Mouse (Mus musculus) CH12.LX (cell line): ENCODE measurements around the gene Zc3h10. TPM values are rescaled to one million over a fixed set of nuclear protein-coding genes. Genes with fewer than 3 reads are reported as not detected.

Source experiments
- DNase-seq: peaks from one replicate; pipeline ENCODE4 v3.0.0-alpha.2; 2013; ENCODE audit errors: extremely low read depth
- H3K27ac ChIP-seq: 2 replicates; pipeline ENCODE4 v1.5.1; 2012; ENCODE audit warnings: low read depth, mild to moderate bottlenecking, control low read depth, moderate library complexity; ENCODE audit not compliant: insufficient read depth
- H3K27me3 ChIP-seq: replicated peaks from 2 replicates; pipeline ENCODE3; 2012; ENCODE audit warnings: inconsistent platforms
- H3K36me3 ChIP-seq, 2 experiments: replicated peaks in 1 of 2; 2 replicates each; pipeline versions ENCODE3 to v1.6.1; 2012; ENCODE audit warnings: inconsistent platforms in 1 of 2, low read length in 1 of 2, mild to moderate bottlenecking in 1 of 2, mixed read lengths in 1 of 2, moderate library complexity in 1 of 2; ENCODE audit not compliant: control insufficient read depth in 1 of 2, insufficient read depth in 1 of 2
- H3K4me1 ChIP-seq, 2 experiments: 2 replicates each; pipeline ENCODE4 v1.6.1; 2012; ENCODE audit warnings: inconsistent platforms in 1 of 2, moderate library complexity in 1 of 2; ENCODE audit not compliant: insufficient read depth in 2 of 2, control insufficient read depth in 1 of 2
- H3K4me2 ChIP-seq: 2 replicates; pipeline ENCODE4 v1.6.1; 2012; ENCODE audit warnings: low read depth, mild to moderate bottlenecking, control low read depth; ENCODE audit not compliant: poor library complexity, insufficient read depth, severe bottlenecking
- H3K4me3 ChIP-seq, 3 experiments: fragments of 150-350 bp in 1 of 3; sonication (generic) in 1 of 3; replicated peaks in 1 of 3; 2 replicates each; pipeline versions ENCODE3 to v1.5.1; 2011 to 2012; ENCODE audit warnings: low read depth in 2 of 3, low read length in 2 of 3, mild to moderate bottlenecking in 2 of 3, moderate library complexity in 2 of 3, control low read depth in 1 of 3, improper control_type of control experiment in 1 of 3, inconsistent platforms in 1 of 3, mixed read lengths in 1 of 3; ENCODE audit not compliant: poor library complexity in 1 of 3
- H3K79me2 ChIP-seq: replicated peaks from 2 replicates; pipeline ENCODE4 v1.6.1; 2012; ENCODE audit warnings: mild to moderate bottlenecking, moderate library complexity; ENCODE audit not compliant: control insufficient read depth, poor library complexity, insufficient read depth, severe bottlenecking; ENCODE audit errors: extremely low read depth
- H3K9ac ChIP-seq: 2 replicates; pipeline ENCODE4 v1.6.1; 2012; ENCODE audit warnings: low read depth, mild to moderate bottlenecking, control low read depth, moderate library complexity; ENCODE audit not compliant: insufficient read depth
- H3K9me3 ChIP-seq: replicated peaks from 2 replicates; pipeline ENCODE3; 2012; ENCODE audit warnings: low read length, inconsistent platforms, mixed read lengths
- BHLHE40 ChIP-seq: IDR thresholded peaks from 2 replicates; pipeline ENCODE4 v1.6.1; 2011; ENCODE audit warnings: mild to moderate bottlenecking, low read depth, low read length, improper control_type of control experiment
- CHD1 ChIP-seq: IDR thresholded peaks from 2 replicates; pipeline ENCODE4 v1.6.1; 2012; ENCODE audit warnings: low read depth, low read length, improper control_type of control experiment, inconsistent platforms
- CHD2 ChIP-seq: IDR thresholded peaks from 2 replicates; pipeline ENCODE4 v1.6.1; 2011; ENCODE audit warnings: low read length, improper control_type of control experiment
- E2F4 ChIP-seq: IDR thresholded peaks from 2 replicates; pipeline ENCODE4 v1.6.1; 2011; ENCODE audit warnings: low read depth, low read length, improper control_type of control experiment; ENCODE audit not compliant: insufficient replicate concordance
- ELF1 ChIP-seq: IDR thresholded peaks from 2 replicates; pipeline ENCODE4 v1.6.1; 2014; ENCODE audit warnings: low read depth, mild to moderate bottlenecking, inconsistent platforms, low read length, improper control_type of control experiment
- EP300 ChIP-seq: IDR thresholded peaks from 2 replicates; pipeline ENCODE4 v1.6.1; 2011; ENCODE audit warnings: low read length, improper control_type of control experiment
- GABPA ChIP-seq: IDR thresholded peaks from 2 replicates; pipeline ENCODE4 v1.6.1; 2012; ENCODE audit warnings: low read depth, low read length, improper control_type of control experiment, inconsistent platforms; ENCODE audit not compliant: insufficient replicate concordance
- HCFC1 ChIP-seq: IDR thresholded peaks from 2 replicates; pipeline ENCODE4 v1.6.1; 2012; ENCODE audit warnings: low read depth, mild to moderate bottlenecking, inconsistent platforms, low read length, improper control_type of control experiment
- IRF4 ChIP-seq: IDR thresholded peaks from 2 replicates; pipeline ENCODE4 v1.6.1; 2014; ENCODE audit warnings: low read depth, mild to moderate bottlenecking, inconsistent platforms, low read length, improper control_type of control experiment
- JUN ChIP-seq: IDR thresholded peaks from 2 replicates; pipeline ENCODE4 v1.6.1; 2011; ENCODE audit warnings: low read depth, mild to moderate bottlenecking, low read length, improper control_type of control experiment, moderate library complexity; ENCODE audit not compliant: insufficient read depth
- MAZ ChIP-seq: IDR thresholded peaks from 2 replicates; pipeline ENCODE4 v1.6.1; 2012; ENCODE audit warnings: low read depth, mild to moderate bottlenecking, inconsistent platforms, low read length, improper control_type of control experiment, moderate library complexity
- MEF2A ChIP-seq: IDR thresholded peaks from 2 replicates; pipeline ENCODE4 v1.6.1; 2014; ENCODE audit warnings: low read depth, mild to moderate bottlenecking, inconsistent platforms, low read length, improper control_type of control experiment, borderline replicate concordance
- MXI1 ChIP-seq: IDR thresholded peaks from 2 replicates; pipeline ENCODE4 v1.6.1; 2011; ENCODE audit warnings: mild to moderate bottlenecking, low read depth, low read length, improper control_type of control experiment
- NELFE ChIP-seq: IDR thresholded peaks from 2 replicates; pipeline ENCODE4 v1.6.1; 2011; ENCODE audit warnings: low read depth, low read length, improper control_type of control experiment
- NRF1 ChIP-seq: IDR thresholded peaks from 2 replicates; pipeline ENCODE4 v1.6.1; 2014; ENCODE audit warnings: low read depth, mild to moderate bottlenecking, inconsistent platforms, low read length, improper control_type of control experiment, moderate library complexity
- PAX5 ChIP-seq: IDR thresholded peaks from 2 replicates; pipeline ENCODE4 v1.6.1; 2012; ENCODE audit warnings: low read length, inconsistent platforms, mixed read lengths
- POLR2AphosphoS2 ChIP-seq: IDR thresholded peaks from 2 replicates; pipeline ENCODE4 v1.6.1; 2011; ENCODE audit warnings: low read depth, low read length, improper control_type of control experiment
- TCF12 ChIP-seq: IDR thresholded peaks from 2 replicates; pipeline ENCODE4 v1.6.1; 2014; ENCODE audit warnings: low read depth, mild to moderate bottlenecking, inconsistent platforms, low read length, improper control_type of control experiment
- UBTF ChIP-seq: IDR thresholded peaks from 2 replicates; pipeline ENCODE4 v1.6.1; 2012; ENCODE audit warnings: low read depth, mild to moderate bottlenecking, inconsistent platforms, low read length, improper control_type of control experiment, moderate library complexity
- ZMIZ1 ChIP-seq: IDR thresholded peaks from 2 replicates; pipeline ENCODE4 v1.6.1; 2012; ENCODE audit warnings: low read depth, mild to moderate bottlenecking, inconsistent platforms, low read length, improper control_type of control experiment
- dilution Hi-C: fragments of 300-500 bp; cut with MboI; formaldehyde crosslinking; loops from 2 replicates; pipeline ENCODE4 v1.14.3; 2020; ENCODE audit warnings: low sequenced_read_pairs; ENCODE audit not compliant: extremely low pct_unique_long_range_greater_than_20kb, extremely low pct_ligation_motif_present
- in situ Hi-C: fragments of 300-500 bp; cut with MboI; formaldehyde crosslinking; loops from 3 replicates; pipeline ENCODE4 v1.14.3; 2019; ENCODE audit warnings: low sequenced_read_pairs, low pct_ligation_motif_present, low pct_unique_long_range_greater_than_20kb, mixed read lengths
- polyA plus RNA-seq: library from polyadenylated mRNA; unstranded; fragments of >175 nt; gene quantifications from 2 replicates; pipeline ENCODE4 v1.2.1, GENCODE M21; 2012; ENCODE audit warnings: low read depth; ENCODE audit not compliant: insufficient read length
- total RNA-seq, 2 experiments: library from RNA; depleted of rRNA; stranded (reverse); fragments of 300-350 nt in 1 of 2; fragments of >200 nt in 1 of 2; gene quantifications; 2 replicates each; pipeline ENCODE4 v1.2.3; 2012 to 2014

Gene Zc3h10
- total and polyA plus RNA-seq, 3 experiments: 14.4 to 19.9 (median 16.2) TPM

DNA sequence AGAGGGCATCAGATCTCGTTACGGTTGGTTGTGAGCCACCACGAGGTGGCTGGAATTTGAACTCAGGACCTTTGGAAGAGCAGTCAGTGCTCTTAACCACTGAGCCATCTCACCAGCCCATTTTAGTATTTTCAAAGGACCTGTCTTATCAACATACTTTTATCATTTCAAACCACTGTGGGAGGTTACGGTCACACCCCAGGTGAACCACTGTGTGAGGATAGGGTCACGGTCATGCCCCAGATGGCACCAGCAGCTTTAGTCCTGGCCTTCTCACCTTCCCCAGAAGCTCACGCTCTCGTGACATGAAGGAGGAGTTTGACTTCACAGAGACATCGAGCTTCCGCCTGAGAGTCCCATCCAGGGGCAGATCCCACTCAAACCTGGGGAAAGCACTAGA is 36.4 kb downstream of the Zc3h10 start:
- H3K9ac ChIP-seq: no peak overlapping the region
- no peak overlapping the region for H3K4me2 ChIP-seq
- H3K4me3 ChIP-seq: no peak overlapping the region
- TF ChIP-seq ELF1: no peak
- no peak for TF ChIP-seq ZMIZ1
- no peak for TF ChIP-seq TCF12
- TF ChIP-seq MAZ: no peak
- TF ChIP-seq MEF2A: no peak
- TF ChIP-seq CHD1: no peak
- TF ChIP-seq PAX5: no peak
- TF ChIP-seq MXI1: no peak
- TF ChIP-seq EP300: no peak
- no peak for TF ChIP-seq NRF1
- no peak for TF ChIP-seq IRF4
- TF ChIP-seq POLR2AphosphoS2: no peak
- TF ChIP-seq CHD2: no peak
- no peak for TF ChIP-seq NELFE
- no peak for TF ChIP-seq UBTF
- no peak for TF ChIP-seq JUN
- no peak for TF ChIP-seq HCFC1
- TF ChIP-seq E2F4: no peak
- no peak for TF ChIP-seq GABPA
- no peak for TF ChIP-seq BHLHE40
- dilution Hi-C loops (no loop called here), in situ Hi-C loops (no loop called here)
- H3K79me2 ChIP-seq: no peaks in the 10 kb centered on the region
- no peak for DNase-seq
- no peaks in the 10 kb centered on the region for H3K27me3 ChIP-seq
- H3K36me3 ChIP-seq: peaks cover 51 to 66% of the 10 kb centered on the region in 2 experiments
- no peaks in the 10 kb centered on the region for H3K4me1 ChIP-seq
- H3K27ac ChIP-seq: no peak overlapping the region
- H3K9me3 ChIP-seq: no peaks in the 10 kb centered on the region

- no peak for TF ChIP-seq GABPA
- TF ChIP-seq, all 38 proteins: peak for 0
- DNase-seq: no peak
- no peaks in the 10 kb centered on the region for H3K79me2 ChIP-seq
- no peak overlapping the region for H3K9ac ChIP-seq
- in situ Hi-C loops (no loop called here), dilution Hi-C loops (no loop called here)
- no peak overlapping the region for H3K4me2 ChIP-seq
- H3K36me3 ChIP-seq: peaks cover 43 to 57% of the 10 kb centered on the region in 2 experiments
- H3K27me3 ChIP-seq: no peaks in the 10 kb centered on the region
- H3K9me3 ChIP-seq: peaks cover 2% of the 10 kb centered on the region
- H3K4me1 ChIP-seq: peaks cover 0 to under 1% of the 10 kb centered on the region in 2 experiments; a peak in 1 of 4 replicates
- no peak overlapping the region for H3K27ac ChIP-seq
- H3K4me3 ChIP-seq: no peak overlapping the region
Observed at GRCm38 (mm10) chr10:128510301-128510700, 37.3 kb downstream of the Zc3h10 start.
